Mouse (Mus musculus) C3H10T1/2 (cell line): Measurements from ENCODE around the gene Rapgef6. TPM values are rescaled to one million over a fixed set of nuclear protein-coding genes. Genes with fewer than 3 reads are reported as not detected.

Experiments used
- polyA plus RNA-seq, 2 experiments: library from polyadenylated mRNA; unstranded; fragments of >200 nt; fragmentation: generic; extraction: Trizol; gene quantifications; one replicate each; pipeline ENCODE4 v1.2.1; 2012; ENCODE audit warnings: missing spikeins in 2 of 2

Gene Rapgef6
- polyA plus RNA-seq, result 1 to 10 TPM in 1 of 2 experiments, under 1 TPM in 1; 0.20 to 2.4 TPM

GRCm38 (mm10) chr11:54522529-54523430 lies at the start of gene Rapgef6:
Gene Rapgef6, plus strand, starts transcription at chr11:54522847.

Other genes starting within 250 kb of the Rapgef6 start
- gene Acsl6, start 219.0 kb upstream of the Rapgef6 start, polyA plus RNA-seq, result not detected
- gene Meikin, start 152.2 kb upstream of the Rapgef6 start, polyA plus RNA-seq, result not detected
- 1 to 10 TPM in 1 of 2 experiments, under 1 TPM in 1; 0.22 to 1.9 TPM for gene Fnip1, start 84.6 kb upstream of the Rapgef6 start, polyA plus RNA-seq